Mouse (Mus musculus): ENCODE data around the gene Wbp4.

GRCm38 (mm10) chr14:79527704-79528103 lies 46.4 kb upstream of the Wbp4 start:
- no peak for TF ChIP-seq CTCF (IDR thresholded peaks at IDR 0.05; ENCODE audit: low read depth)
- no peak for TF ChIP-seq EP300 (IDR thresholded peaks at IDR 0.05; ENCODE audit: low read depth)
